In genomic region chr1:181188925-181189324, GRCm38 (mm10) we compare ENCODE assay signal across 21 mouse cellular contexts.
"Had no signal": no experiment of that assay in that cellular context is flagged by ENCODE, and none has a peak within 500 bp of the region (broad histone marks: within the 10 kb centered on the region; RNA-seq: fewer than 3 reads in every experiment).

No protein-coding gene starts in this region.

- H3K9me3 ChIP-seq: kidney, embryonic 15.5 days; limb, embryonic 12.5 days; limb, embryonic 15.5 days; lung, embryonic 15.5 days; midbrain, embryonic 12.5 days; midbrain, embryonic 15.5 days; neural tube, embryonic 12.5 days; neural tube, embryonic 15.5 days had no signal

- H3K27ac ChIP-seq: kidney, embryonic 15.5 days; limb, embryonic 12.5 days; limb, embryonic 15.5 days; lung, embryonic 15.5 days; midbrain, embryonic 12.5 days; midbrain, embryonic 15.5 days; neural tube, embryonic 12.5 days; neural tube, embryonic 15.5 days; stomach, postnatal 0 days had no signal

- H3K9ac ChIP-seq: kidney, embryonic 15.5 days; limb, embryonic 12.5 days; limb, embryonic 15.5 days; lung, embryonic 15.5 days; midbrain, embryonic 12.5 days; midbrain, embryonic 15.5 days; neural tube, embryonic 12.5 days; neural tube, embryonic 15.5 days had no signal

- H3K4me1 ChIP-seq: kidney, embryonic 15.5 days; limb, embryonic 12.5 days; limb, embryonic 15.5 days; lung, embryonic 15.5 days; midbrain, embryonic 12.5 days; midbrain, embryonic 15.5 days; neural tube, embryonic 12.5 days; neural tube, embryonic 15.5 days had no signal

- H3K27me3 ChIP-seq: kidney, embryonic 15.5 days; limb, embryonic 12.5 days; limb, embryonic 15.5 days; lung, embryonic 15.5 days; midbrain, embryonic 12.5 days; midbrain, embryonic 15.5 days; neural tube, embryonic 12.5 days; neural tube, embryonic 15.5 days had no signal

- ATAC-seq: midbrain, embryonic 15.5 days had no signal

- H3K4me3 ChIP-seq: kidney, embryonic 15.5 days; limb, embryonic 12.5 days; limb, embryonic 15.5 days; lung, embryonic 15.5 days; midbrain, embryonic 12.5 days; midbrain, embryonic 15.5 days; neural tube, embryonic 12.5 days; neural tube, embryonic 15.5 days had no signal

- DNase-seq: kidney, adult 11 months; kidney, adult 8-10 months; kidney, postnatal 10 days; kidney, postnatal 36 days; left cerebral cortex, postnatal 4 days; lung, adult 18-20 months; lung, postnatal 10 days; lung, postnatal 36 days; retina, postnatal 1 day; thymus, adult 2 months; thymus, postnatal 14 days; thymus, postnatal 4 days had no signal

- H3K4me2 ChIP-seq: kidney, embryonic 15.5 days; limb, embryonic 12.5 days; limb, embryonic 15.5 days; lung, embryonic 15.5 days; midbrain, embryonic 12.5 days; midbrain, embryonic 15.5 days; neural tube, embryonic 12.5 days; neural tube, embryonic 15.5 days had no signal
